Mouse (Mus musculus) c-Kit-negative CD71-positive TER-119-positive erythroid progenitor cells, embryonic 14.5 days (primary cell): Measurements from ENCODE around the gene Ankrd44.

ENCODE experiments used
- DNase-seq: peaks from one replicate; pipeline ENCODE4 v3.0.0-alpha.2; 2013; ENCODE audit warnings: low read depth, low spot score

The Ankrd44 gene

GRCm38 (mm10) chr1:54765632-54766238 is 160.5 kb downstream of the Ankrd44 start:
- DNase-seq = no peak

GRCm38 (mm10) chr1:54762216-54762807 is 163.9 kb downstream of the Ankrd44 start:
- no peak for DNase-seq

- DNase-seq = no peak
Measured at GRCm38 (mm10) chr1:54759841-54760240, 166.3 kb downstream of the Ankrd44 start.

GRCm38 (mm10) chr1:54757291-54757690 is 168.9 kb downstream of the Ankrd44 start:
- DNase-seq = no peak

- no peak for DNase-seq
Measured at GRCm38 (mm10) chr1:54755690-54756365, 170.4 kb downstream of the Ankrd44 start.

GRCm38 (mm10) chr1:54749961-54750360 is 176.2 kb downstream of the Ankrd44 start:
- DNase-seq = no peak

GRCm38 (mm10) chr1:54749516-54749915 is 176.7 kb downstream of the Ankrd44 start:
- DNase-seq = no peak

GRCm38 (mm10) chr1:54747785-54748420 is 178.3 kb downstream of the Ankrd44 start:
- DNase-seq = no peak

GRCm38 (mm10) chr1:54745666-54746065 is 180.5 kb downstream of the Ankrd44 start:
- DNase-seq = no peak

- no peak for DNase-seq
Measured at GRCm38 (mm10) chr1:54744171-54744570, 182.0 kb downstream of the Ankrd44 start.

GRCm38 (mm10) chr1:54743072-54743471 is 183.1 kb downstream of the Ankrd44 start:
- DNase-seq = no peak

- no peak for DNase-seq
Measured at GRCm38 (mm10) chr1:54740936-54741335, 185.3 kb downstream of the Ankrd44 start.

- no peak for DNase-seq
Measured at GRCm38 (mm10) chr1:54737472-54737871, 188.7 kb downstream of the Ankrd44 start.

GRCm38 (mm10) chr1:54734917-54735664 is 191.1 kb downstream of the Ankrd44 start:
- DNase-seq = no peak

- DNase-seq = no peak
Measured at GRCm38 (mm10) chr1:54729316-54729715, 196.9 kb downstream of the Ankrd44 start.

GRCm38 (mm10) chr1:54726555-54726954 is 199.6 kb downstream of the Ankrd44 start:
- DNase-seq = no peak

- no peak for DNase-seq
Measured at GRCm38 (mm10) chr1:54716921-54717320, 209.3 kb downstream of the Ankrd44 start.

GRCm38 (mm10) chr1:54715061-54715760 is 211.0 kb downstream of the Ankrd44 start:
- DNase-seq = no peak

GRCm38 (mm10) chr1:54713231-54714173 is 212.7 kb downstream of the Ankrd44 start:
- DNase-seq = no peak

- no peak for DNase-seq
Measured at GRCm38 (mm10) chr1:54711568-54711967, 214.6 kb downstream of the Ankrd44 start.
